Mouse (Mus musculus) forebrain, postnatal 0 days (tissue): ENCODE measurements around the gene Rgsl1. TPM values are rescaled to one million over a fixed set of nuclear protein-coding genes. Genes with fewer than 3 reads are reported as not detected.
A peak's percentile ranks its signal among the peaks of the same experiment; 100 is the strongest.
"Not testable (repeated sequence)": the region's sequence is repeated elsewhere in the genome, so short reads cannot be mapped to it uniquely, and the experiment has no call there.

Experiments used
- ATAC-seq: fragments of 200-750 bp; cut with Nextera tagmentation; 2 replicates; pipeline ENCODE4 v1.8.0; 2017; ENCODE audit warnings: mild to moderate bottlenecking, moderate library complexity
- DNase-seq: peaks from one replicate; pipeline ENCODE4 v3.0.0-alpha.2; 2015
- H3K27ac ChIP-seq: fragments of 300-500 bp; sonication (generic); 2 replicates; pipeline ENCODE4 v1.5.1; 2014; ENCODE audit warnings: low read depth, mild to moderate bottlenecking, antibody characterized with exemption, low read length, moderate library complexity, mixed read lengths
- H3K27me3 ChIP-seq: fragments of 300-500 bp; sonication (generic); 2 replicates; pipeline ENCODE4 v1.6.1; 2014; ENCODE audit warnings: mild to moderate bottlenecking, low read length, mixed read lengths; ENCODE audit not compliant: insufficient read depth
- H3K36me3 ChIP-seq: fragments of 300-500 bp; sonication (generic); 2 replicates; pipeline ENCODE4 v1.6.1; 2014; ENCODE audit warnings: mild to moderate bottlenecking, moderate library complexity; ENCODE audit not compliant: insufficient read depth
- H3K4me1 ChIP-seq: fragments of 300-500 bp; sonication (generic); 2 replicates; pipeline ENCODE4 v1.6.1; 2014; ENCODE audit warnings: antibody characterized with exemption; ENCODE audit not compliant: insufficient read depth
- H3K4me2 ChIP-seq: fragments of 300-500 bp; sonication (generic); 2 replicates; pipeline ENCODE4 v1.6.1; 2014; ENCODE audit warnings: low read depth, mild to moderate bottlenecking, moderate library complexity
- H3K4me3 ChIP-seq: fragments of 300-500 bp; sonication (generic); 2 replicates; pipeline ENCODE4 v1.5.1; 2014; ENCODE audit warnings: low read depth, low read length, mixed read lengths
- H3K9ac ChIP-seq: fragments of 300-500 bp; sonication (generic); 2 replicates; pipeline ENCODE4 v1.6.1; 2014; ENCODE audit warnings: mild to moderate bottlenecking
- H3K9me3 ChIP-seq: fragments of 300-500 bp; sonication (generic); 2 replicates; pipeline ENCODE4 v1.6.1; 2016; ENCODE audit warnings: low read length
- CTCF ChIP-seq: sonication (generic); IDR thresholded peaks from 2 replicates; pipeline ENCODE4 v1.5.1; 2016; ENCODE audit warnings: antibody characterized with exemption, control low read depth, low read depth
- WGBS: fragments of 180-500 bp; shearing (Covaris S2); extraction: QIAGEN DNeasy Blood & Tissue Kit; methylation state at CpG from one replicate; pipeline ENCODE4 v1.1.7; 2014; 5-methylcytosine and 5-hydroxymethylcytosine counted together
- polyA plus RNA-seq: library from polyadenylated mRNA; unstranded; fragments of >200 nt; fragmentation: Nextera tagmentation; extraction: Ambion mirVana; gene quantifications from 2 replicates; pipeline ENCODE4 v1.2.1, GENCODE M21; 2015
- total RNA-seq: library from RNA; depleted of rRNA; stranded (reverse); fragments of >200 nt; gene quantifications from 2 replicates; pipeline ENCODE4 v1.2.3, GENCODE M21; 2014; rRNA removed

Gene Rgsl1
- total RNA-seq (0.23 and 0.90 TPM in 2 replicates), polyA plus RNA-seq (0.39 and 0.44 TPM in 2 replicates)

DNA sequence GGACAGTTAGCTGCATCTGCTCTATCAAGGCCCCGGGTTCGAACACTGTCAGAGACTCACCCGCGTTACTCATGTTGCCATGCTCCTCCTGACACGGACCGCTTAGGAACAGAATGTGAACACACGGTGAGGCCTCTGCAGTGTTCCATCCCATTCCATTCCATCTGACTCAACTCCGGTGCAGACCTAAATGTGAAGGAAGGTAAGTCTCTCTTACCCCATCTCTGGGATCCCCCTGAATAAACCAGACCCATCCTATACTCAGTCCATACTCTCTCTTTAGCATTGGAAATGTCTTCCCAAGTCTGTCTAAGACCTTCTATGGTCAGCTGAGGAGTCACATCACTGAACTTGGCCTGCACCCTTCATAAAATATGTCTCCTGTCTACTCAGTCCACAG lies at the start of gene Rgsl1:
TSS of gene Rgsl1 (minus strand) at position 101 of the 400 bp plus-strand sequence.
- TF ChIP-seq CTCF: no peak
- H3K9me3 ChIP-seq: no peaks in the 10 kb centered on the region
- ATAC-seq (no peak), DNase-seq (no peak)
- no peaks in the 10 kb centered on the region for H3K4me1 ChIP-seq
- no peak within 1 kb of the TSS for H3K9ac ChIP-seq
- WGBS: 94% methylated on average over 8 of the region's 8 CpGs
- no peak within 1 kb of the TSS for H3K4me3 ChIP-seq
- H3K27me3 ChIP-seq: no peaks in the 10 kb centered on the region
- no peak within 1 kb of the TSS for H3K27ac ChIP-seq
- H3K36me3 ChIP-seq: no peaks in the 10 kb centered on the region
- no peak within 1 kb of the TSS for H3K4me2 ChIP-seq

DNA sequence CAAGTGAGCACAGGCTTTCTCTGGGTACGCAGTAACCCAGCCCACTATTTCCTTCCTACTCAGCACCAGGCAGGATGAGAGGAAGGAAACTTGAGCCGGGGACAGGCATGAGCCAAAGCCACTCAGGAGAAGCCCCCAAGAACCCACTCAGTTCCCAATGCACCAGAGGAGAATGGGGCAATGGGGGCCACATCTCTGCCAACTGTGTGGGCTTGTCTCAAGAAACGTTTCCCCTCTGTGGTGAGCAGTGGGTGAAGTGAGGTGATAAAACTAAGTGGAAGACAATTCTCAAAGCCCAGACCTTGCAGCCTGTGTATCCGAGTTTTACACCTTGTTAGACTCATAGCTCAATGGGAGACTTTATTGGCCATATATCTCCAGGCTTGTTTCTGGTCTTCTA lies 47.5 kb upstream of the Rgsl1 start, which contains the start of gene Teddm1a:
TSS of gene Teddm1a (plus strand) at position 301 of the 400 bp plus-strand sequence.
- TF ChIP-seq CTCF: no peak
- Histone ChIP-seq H3K36me3 (no peaks in the 10 kb centered on the region), H3K27ac (no peak within 1 kb of the TSS), H3K27me3 (no peaks in the 10 kb centered on the region; the same call in 1 of the 2 replicates), H3K9ac (no peak within 1 kb of the TSS), H3K4me1 (no peaks in the 10 kb centered on the region), H3K4me2 (no peak within 1 kb of the TSS), H3K9me3 (no peaks in the 10 kb centered on the region), H3K4me3 (no peak within 1 kb of the TSS)
- ATAC-seq (no peak), DNase-seq (no peak)
- 76% methylated on average over 4 of the region's 4 CpGs for WGBS

DNA sequence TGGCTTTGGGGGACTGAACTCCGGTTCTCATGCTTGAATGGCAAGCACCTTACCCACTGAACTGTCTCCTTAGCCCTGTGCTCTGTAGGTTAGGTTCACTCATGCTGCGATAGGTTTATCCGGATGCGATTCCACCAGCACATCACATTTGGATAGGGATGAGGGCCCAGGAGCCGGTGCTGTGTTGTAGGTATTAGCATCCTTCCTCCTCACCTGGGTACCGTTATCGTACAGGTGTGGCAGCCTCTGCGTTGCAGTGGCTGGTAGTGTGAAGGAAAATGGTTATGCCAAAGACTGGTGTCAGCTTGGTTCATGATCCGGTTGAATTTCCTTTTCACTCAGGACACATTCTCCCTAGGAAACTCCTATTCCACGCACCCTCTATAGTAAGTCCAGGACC lies 46.2 kb upstream of the Rgsl1 start:
- Histone ChIP-seq H3K27me3 (no peaks in the 10 kb centered on the region; the same call in 1 of the 2 replicates), H3K4me3 (no peak overlapping the region), H3K27ac (no peak overlapping the region), H3K4me2 (no peak overlapping the region), H3K36me3 (no peaks in the 10 kb centered on the region), H3K9me3 (no peaks in the 10 kb centered on the region), H3K9ac (no peak overlapping the region), H3K4me1 (no peaks in the 10 kb centered on the region)
- ATAC-seq (no peak), DNase-seq (no peak)
- 93% methylated on average over 10 of the region's 10 CpGs for WGBS
- no peak for TF ChIP-seq CTCF

DNA sequence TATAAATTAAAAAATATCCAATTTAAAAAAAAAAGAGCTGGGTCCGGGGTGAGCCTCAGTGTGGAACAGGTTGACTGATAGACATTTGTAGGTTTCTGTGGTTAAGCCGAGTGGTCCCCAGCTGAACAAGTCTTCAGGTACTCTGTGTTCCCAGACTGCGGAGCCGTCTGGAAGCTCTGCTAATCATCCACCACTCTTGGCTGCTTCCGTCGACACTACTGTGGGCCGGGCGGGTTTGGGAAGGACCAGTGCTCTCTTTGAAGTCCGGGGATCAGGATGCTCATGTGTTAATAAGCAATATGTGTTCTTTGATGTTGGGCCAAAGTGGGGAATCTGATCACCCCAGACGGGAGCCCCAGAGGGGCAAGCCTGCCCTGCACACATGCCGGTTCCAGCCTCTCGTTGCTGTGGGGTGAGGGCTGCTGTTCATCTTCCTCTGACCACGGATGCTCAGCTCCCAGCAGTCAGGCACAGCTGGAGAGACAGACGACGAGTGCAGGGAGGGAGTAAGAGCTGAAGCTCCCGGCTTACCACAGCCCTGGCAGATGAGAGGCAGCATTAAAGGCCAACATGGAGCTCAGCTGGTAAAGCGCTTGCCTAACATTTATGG lies 42.2 kb upstream of the Rgsl1 start:
- TF ChIP-seq CTCF: no peak
- no peaks in the 10 kb centered on the region for H3K27me3 ChIP-seq
- DNase-seq: no peak
- WGBS: 40% methylated on average over 17 of the region's 17 CpGs
- H3K36me3 ChIP-seq: no peaks in the 10 kb centered on the region
- H3K4me2 ChIP-seq: no peak overlapping the region
- no peak overlapping the region for H3K4me3 ChIP-seq
- peak; percentile 32; the same call in 1 of the 2 replicates for ATAC-seq
- no peaks in the 10 kb centered on the region for H3K4me1 ChIP-seq
- no peak overlapping the region for H3K27ac ChIP-seq
- no peak overlapping the region for H3K9ac ChIP-seq
- H3K9me3 ChIP-seq: no peaks in the 10 kb centered on the region

DNA sequence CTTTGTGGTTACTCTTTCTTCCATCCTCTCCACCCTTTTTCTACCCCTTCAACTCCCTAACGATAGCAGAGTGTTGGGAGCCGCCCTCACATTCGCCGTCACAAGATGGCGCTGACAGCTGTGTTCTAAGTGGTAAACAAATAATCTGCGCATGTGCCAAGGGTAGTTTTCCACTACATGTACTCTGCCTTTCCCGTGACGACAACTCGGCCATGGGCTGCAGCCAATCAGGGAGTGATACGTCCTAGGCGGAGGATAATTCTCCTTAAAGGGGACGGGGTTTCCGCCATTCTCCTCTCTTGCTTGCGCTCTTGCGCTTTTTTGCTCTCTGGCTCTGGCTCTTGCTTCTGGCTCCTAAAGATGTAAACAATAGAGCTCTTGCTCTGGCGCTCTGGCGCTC lies 36.4 kb upstream of the Rgsl1 start:
- not testable (repeated sequence) for ATAC-seq, H3K4me1 ChIP-seq, H3K27ac ChIP-seq, H3K36me3 ChIP-seq, H3K27me3 ChIP-seq, H3K4me2 ChIP-seq, H3K4me3 ChIP-seq, H3K9ac ChIP-seq, DNase-seq, H3K9me3 ChIP-seq
- WGBS: 96% methylated on average over 17 of the region's 17 CpGs

DNA sequence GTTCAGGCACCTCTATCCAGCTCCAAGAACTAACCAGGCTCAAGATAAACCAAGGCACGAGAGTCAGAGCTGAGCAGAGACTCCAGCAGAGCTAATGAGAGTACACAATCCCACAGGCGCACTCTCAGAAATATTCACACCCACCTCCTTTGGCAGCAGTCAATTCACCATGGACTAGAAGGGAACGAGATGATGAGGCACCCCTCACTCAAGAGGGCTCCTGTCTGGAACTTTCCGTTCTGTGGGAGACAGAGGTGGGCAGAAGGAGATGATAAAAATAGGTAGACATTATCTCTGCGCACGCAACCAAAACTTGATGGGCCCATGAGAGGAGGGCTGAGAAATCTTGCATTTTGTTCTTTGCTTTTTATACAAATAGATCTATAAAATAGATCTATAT lies 30.1 kb upstream of the Rgsl1 start, which contains the start of gene Teddm1b:
TSS of gene Teddm1b (plus strand) at position 301 of the 400 bp plus-strand sequence.
- Histone ChIP-seq H3K4me1 (no peaks in the 10 kb centered on the region), H3K4me3 (no peak within 1 kb of the TSS), H3K27me3 (no peaks in the 10 kb centered on the region), H3K4me2 (no peak within 1 kb of the TSS), H3K36me3 (no peaks in the 10 kb centered on the region), H3K27ac (no peak within 1 kb of the TSS), H3K9me3 (no peaks in the 10 kb centered on the region), H3K9ac (no peak within 1 kb of the TSS)
- DNase-seq (no peak), ATAC-seq (no peak)
- no peak for TF ChIP-seq CTCF
- 85% methylated on average over 6 of the region's 6 CpGs for WGBS

DNA sequence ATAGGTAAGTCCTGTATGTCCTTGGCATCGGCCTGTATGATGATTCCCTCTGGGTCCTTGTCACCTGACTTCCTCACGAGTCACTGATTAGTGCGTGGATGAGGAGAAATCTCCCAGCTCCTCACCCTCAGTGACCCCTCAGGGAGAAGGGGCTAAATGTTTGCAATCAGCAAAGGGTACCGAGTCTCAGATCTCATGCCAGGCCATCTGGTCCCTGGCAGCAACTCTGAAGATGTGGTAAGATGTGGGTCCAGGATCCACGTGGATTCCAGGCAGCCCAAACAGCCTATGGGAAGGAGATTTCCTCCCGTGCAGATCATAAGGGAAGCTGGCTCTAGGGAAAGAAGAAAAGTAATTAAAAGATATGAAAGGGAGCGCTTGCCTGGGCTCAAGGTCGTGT lies 12.0 kb upstream of the Rgsl1 start:
- Histone ChIP-seq H3K4me2 (no peak overlapping the region), H3K36me3 (no peaks in the 10 kb centered on the region), H3K4me1 (no peaks in the 10 kb centered on the region), H3K4me3 (no peak overlapping the region), H3K9me3 (no peaks in the 10 kb centered on the region), H3K27me3 (no peaks in the 10 kb centered on the region), H3K27ac (no peak overlapping the region), H3K9ac (no peak overlapping the region)
- 70% methylated on average over 8 of the region's 8 CpGs for WGBS
- ATAC-seq: no peak
- no peak for TF ChIP-seq CTCF
- DNase-seq: no peak

DNA sequence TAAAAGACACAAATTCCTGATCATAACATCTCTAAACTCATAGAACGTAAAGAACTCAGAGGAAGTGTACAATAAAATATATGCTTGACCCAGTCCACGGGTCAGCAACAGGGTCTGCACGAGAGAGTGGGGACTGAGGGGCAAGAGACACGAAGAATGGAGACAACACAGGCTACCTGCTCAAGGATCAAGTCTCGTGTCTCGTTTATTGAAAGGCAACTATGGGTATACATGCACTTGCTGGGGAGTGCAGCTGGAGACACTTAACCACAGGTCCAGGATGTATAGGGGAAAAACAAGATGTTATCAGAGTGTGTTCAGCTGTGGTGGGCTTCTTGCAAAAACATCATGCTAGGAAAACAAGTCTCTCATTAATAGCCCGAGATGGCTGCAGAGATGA lies 8.8 kb upstream of the Rgsl1 start:
- DNase-seq, H3K36me3 ChIP-seq, H3K4me1 ChIP-seq, H3K4me2 ChIP-seq, H3K4me3 ChIP-seq, H3K9ac ChIP-seq, H3K27me3 ChIP-seq, ATAC-seq, H3K27ac ChIP-seq, H3K9me3 ChIP-seq: not testable (repeated sequence)
- whole genome bisulfite sequencing: 84% methylated on average over 7 of the region's 7 CpGs
